Mouse (Mus musculus) lung, adult 2 months (tissue): ENCODE measurements at regions not wholly inside any gene's neighbourhood (a gene's known extent, or its start where the extent isn't known, plus 50 kb on each side); places are given as distances from the start of the nearest gene placed in this dataset.

ENCODE experiments used
- DNase-seq: peaks from one replicate; pipeline ENCODE4 v3.0.0; 2022
- H3K4me1 ChIP-seq: fragments of 200-500 bp; 2 replicates; pipeline ENCODE4 v1.6.1; 2011; ENCODE audit warnings: low read length; ENCODE audit not compliant: control insufficient read depth, insufficient read depth
- H3K4me3 ChIP-seq: fragments of 200-500 bp; replicated peaks from 2 replicates; pipeline ENCODE3; 2011; ENCODE audit warnings: low read depth, mild to moderate bottlenecking, control low read depth, low read length; ENCODE audit errors: extremely low read depth
- CTCF ChIP-seq: fragments of 200-500 bp; IDR thresholded peaks from 2 replicates; pipeline ENCODE4 v1.5.1; 2011; ENCODE audit warnings: mild to moderate bottlenecking, low read length, control low read depth; ENCODE audit not compliant: insufficient read depth
- POLR2A ChIP-seq: fragments of 200-500 bp; IDR thresholded peaks from 2 replicates; pipeline ENCODE4 v1.6.1; 2011; ENCODE audit warnings: low read depth, mild to moderate bottlenecking, control low read depth, low read length, borderline replicate concordance; ENCODE audit errors: extremely low read depth
- WGBS: fragments of 180-500 bp; shearing (Covaris S2); methylation state at CpG from one replicate; pipeline ENCODE4 v1.1.7; 2018; 5-methylcytosine and 5-hydroxymethylcytosine counted together

- TF ChIP-seq POLR2A (no peak), CTCF (no peak)
- no peaks in the 10 kb centered on the region; the same call in 1 of the 2 replicates for H3K4me1 ChIP-seq
- DNase-seq = no peak
- H3K4me3 ChIP-seq = no peak overlapping the region
- 69% methylated on average over 14 of the region's 14 CpGs for WGBS
Measured at GRCm38 (mm10) chr13:28768717-28769426, 184.6 kb downstream of the Sox4 start.

DNA sequence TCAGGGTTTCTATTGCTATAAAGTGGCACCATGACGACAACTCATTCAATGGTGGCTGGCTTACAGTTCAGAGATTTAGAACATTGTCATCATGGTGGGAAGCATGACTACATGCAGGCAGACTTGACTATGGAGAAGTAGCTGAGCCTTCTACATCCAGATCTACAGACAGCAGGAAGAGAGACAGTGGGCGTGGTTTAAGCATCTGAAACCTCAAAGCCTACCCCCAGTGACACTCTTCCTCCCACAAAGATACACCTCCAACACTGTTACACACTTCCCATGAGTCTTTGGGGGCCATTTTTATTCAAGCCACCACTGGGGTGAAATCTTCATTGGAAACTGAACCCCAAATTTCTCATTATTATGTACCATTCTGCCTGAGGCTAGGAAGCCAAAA is 191.0 kb downstream of the Sox4 start:
- TF ChIP-seq POLR2A (no peak), CTCF (no peak)
- Histone ChIP-seq H3K4me1 (peaks cover 2% of the 10 kb centered on the region; the same call in 1 of the 2 replicates), H3K4me3 (no peak overlapping the region)
- DNase-seq = no peak
- 88% methylated on average over 2 of the region's 2 CpGs for WGBS

- TF ChIP-seq POLR2A (no peak), CTCF (no peak)
- DNase-seq = no peak
Measured at GRCm38 (mm10) chr13:28759026-28759425, 194.5 kb downstream of the Sox4 start.

DNA sequence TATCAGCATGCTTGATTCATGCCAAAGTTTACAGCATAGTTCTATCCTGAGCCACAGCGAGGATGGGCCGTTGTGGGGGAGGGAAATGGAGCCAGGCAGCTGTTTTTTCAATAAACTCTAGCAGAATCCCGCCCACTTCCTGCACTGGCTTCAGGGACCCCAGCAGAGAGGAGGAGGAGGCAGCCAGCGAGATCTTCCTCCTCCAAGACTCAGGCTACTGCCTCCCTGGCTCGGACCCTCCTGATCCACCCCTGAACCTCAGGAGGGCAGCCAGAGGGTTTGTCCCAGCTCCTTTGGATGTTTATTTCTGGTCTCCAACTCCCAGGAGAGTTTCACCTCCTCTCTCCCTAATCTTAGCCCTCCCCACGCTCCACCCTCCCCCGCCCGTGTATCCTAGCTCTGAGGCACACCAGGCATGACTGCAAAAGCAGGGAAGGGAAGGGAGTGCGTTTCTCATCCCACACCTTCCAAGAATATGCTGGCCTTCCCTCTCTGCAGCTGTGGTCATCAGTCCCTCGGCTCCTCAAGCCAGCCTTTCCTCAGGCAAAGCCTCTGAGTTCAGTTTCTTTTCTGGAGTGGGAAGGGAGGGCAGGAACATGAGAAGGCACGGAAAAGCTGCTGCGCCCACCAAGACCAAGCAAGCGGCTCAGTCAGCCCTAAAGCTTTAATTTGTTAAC is 195.5 kb downstream of the Sox4 start:
- peak; percentile 64 for DNase-seq
- peaks cover 9% of the 10 kb centered on the region; the same call in 1 of the 2 replicates for H3K4me1 ChIP-seq
- WGBS = 4% methylated on average over 13 of the region's 13 CpGs
- peak overlapping the region; percentile 55 for H3K4me3 ChIP-seq
- TF ChIP-seq POLR2A (peak; percentile 59; the same call in 1 of the 2 replicates), CTCF (no peak)

More at GRCm38 (mm10) chr13:28759026-28759425, 194.5 kb downstream of the Sox4 start:
- H3K4me3 ChIP-seq = no peak overlapping the region
- peaks cover 6% of the 10 kb centered on the region; the same call in 1 of the 2 replicates for H3K4me1 ChIP-seq
- 49% methylated on average over 3 of the region's 3 CpGs for WGBS

- TF ChIP-seq CTCF (no peak), POLR2A (no peak)
- no peak overlapping the region for H3K4me3 ChIP-seq
- no peak for DNase-seq
- H3K4me1 ChIP-seq = peaks cover 9% of the 10 kb centered on the region; the same call in 1 of the 2 replicates
- 26% methylated on average over 11 of the region's 11 CpGs for WGBS
Measured at GRCm38 (mm10) chr13:28756915-28757765, 196.4 kb downstream of the Sox4 start.

DNA sequence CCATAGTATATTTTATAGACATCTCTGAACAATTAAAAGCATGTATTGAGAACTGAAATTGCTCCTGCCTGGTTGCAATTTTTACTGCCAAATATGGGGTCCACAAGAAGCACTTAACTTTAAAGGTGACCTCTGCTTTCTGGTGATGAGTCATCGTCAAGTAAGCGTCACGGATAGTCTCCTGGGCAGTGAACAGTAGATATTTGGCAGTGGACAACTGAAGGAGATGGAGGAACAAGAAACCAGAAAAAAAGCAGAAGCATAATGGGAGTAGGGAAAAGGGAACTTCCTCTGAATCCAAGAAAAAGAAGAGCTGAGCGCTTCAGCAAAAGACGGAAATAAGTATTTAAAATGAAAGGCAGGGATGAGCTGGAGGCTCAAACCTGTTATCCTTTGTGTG is 199.3 kb downstream of the Sox4 start:
- no peak for DNase-seq
- H3K4me1 ChIP-seq = peaks cover 9% of the 10 kb centered on the region; the same call in 1 of the 2 replicates
- TF ChIP-seq POLR2A = no peak
- no peak overlapping the region for H3K4me3 ChIP-seq
- 49% methylated on average over 5 of the region's 5 CpGs for WGBS

DNA sequence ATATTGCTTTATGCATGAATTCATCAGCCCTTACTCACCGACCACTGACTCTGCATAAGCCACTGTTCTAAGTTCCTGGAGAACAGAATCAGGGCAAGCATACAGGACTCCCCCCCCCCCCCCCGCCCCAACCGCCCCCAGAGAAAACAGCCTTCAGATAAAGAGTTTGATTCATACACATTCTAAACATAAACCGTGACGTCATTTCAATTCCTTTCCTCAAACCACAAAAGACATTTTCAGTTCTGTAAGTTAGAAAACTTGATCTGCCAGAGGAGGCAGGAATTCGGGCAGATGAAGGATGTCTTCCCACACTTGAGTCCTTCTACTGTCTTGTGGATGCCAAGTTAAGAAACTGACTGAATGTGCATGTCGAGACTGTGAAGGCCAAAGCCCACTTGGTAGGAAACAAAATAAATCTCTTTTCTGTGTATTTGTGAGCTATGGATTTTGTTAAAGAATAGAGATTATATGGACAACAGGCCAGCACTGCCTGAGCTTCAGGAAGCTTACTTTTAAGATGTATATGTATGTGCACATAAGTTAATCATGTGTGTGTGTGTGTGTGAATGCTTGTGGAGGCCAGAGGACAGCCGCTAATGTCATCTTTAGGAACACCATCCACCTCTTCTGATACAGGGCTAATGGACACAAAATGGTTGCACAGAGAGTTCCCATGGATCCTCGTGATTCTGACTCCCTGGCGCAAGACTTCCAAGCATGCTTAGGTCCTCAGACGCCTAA is 202.4 kb downstream of the Sox4 start:
- TF ChIP-seq POLR2A (no peak), CTCF (no peak)
- Histone ChIP-seq H3K4me1 (peaks cover 3% of the 10 kb centered on the region; the same call in 1 of the 2 replicates), H3K4me3 (no peak overlapping the region)
- 50% methylated on average over 11 of the region's 11 CpGs for WGBS
- no peak for DNase-seq

- Histone ChIP-seq H3K4me1 (peaks cover 11% of the 10 kb centered on the region), H3K4me3 (no peak overlapping the region)
- WGBS = 24% methylated on average over 7 of the region's 7 CpGs
- no peak for DNase-seq
- TF ChIP-seq POLR2A (no peak), CTCF (no peak)
Measured at GRCm38 (mm10) chr13:28740158-28740670, 213.3 kb downstream of the Sox4 start.
